Mouse (Mus musculus) liver, adult 2 months (tissue): Measurements from ENCODE around the gene Tmprss11g. TPM values are rescaled to one million over a fixed set of nuclear protein-coding genes. Genes with fewer than 3 reads are reported as not detected.

Experiments used
- DNase-seq: peaks from one replicate; pipeline ENCODE4 v3.0.0-alpha.2; 2011; ENCODE audit warnings: low read depth, low spot score; ENCODE audit errors: extremely low read depth
- H3K27ac ChIP-seq: fragments of 200-500 bp; replicated peaks from 2 replicates; pipeline ENCODE4 v1.5.1; 2012; ENCODE audit warnings: low read depth, mild to moderate bottlenecking, control low read depth, inconsistent platforms, low read length; ENCODE audit not compliant: insufficient read depth
- H3K27me3 ChIP-seq: fragments of 200-500 bp; 2 replicates; pipeline ENCODE4 v1.6.1; 2012; ENCODE audit warnings: mild to moderate bottlenecking, moderate library complexity, low read length, inconsistent platforms; ENCODE audit not compliant: control insufficient read depth, insufficient read depth
- H3K36me3 ChIP-seq: fragments of 200-500 bp; 2 replicates; pipeline ENCODE4 v1.6.1; 2012; ENCODE audit warnings: low read length, inconsistent platforms; ENCODE audit not compliant: control insufficient read depth, insufficient read depth
- H3K4me1 ChIP-seq: fragments of 200-500 bp; 2 replicates; pipeline ENCODE4 v1.6.1; 2011; ENCODE audit warnings: low read length; ENCODE audit not compliant: control insufficient read depth, insufficient read depth
- H3K4me3 ChIP-seq: fragments of 200-500 bp; 2 replicates; pipeline ENCODE4 v1.5.1; 2011; ENCODE audit warnings: low read depth, mild to moderate bottlenecking, control low read depth, low read length, moderate library complexity; ENCODE audit not compliant: insufficient read depth
- H3K79me2 ChIP-seq: fragments of 200-500 bp; 2 replicates; pipeline ENCODE4 v1.6.1; 2012; ENCODE audit warnings: inconsistent platforms, mild to moderate bottlenecking, low read length, moderate library complexity; ENCODE audit not compliant: control insufficient read depth, insufficient read depth
- H3K9ac ChIP-seq: fragments of 200-500 bp; 2 replicates; pipeline ENCODE4 v1.6.1; 2012; ENCODE audit warnings: low read depth, mild to moderate bottlenecking, control low read depth, inconsistent platforms, low read length
- CTCF ChIP-seq: fragments of 200-500 bp; IDR thresholded peaks from 2 replicates; pipeline ENCODE4 v1.5.1; 2011; ENCODE audit warnings: low read depth, low read length, control low read depth
- POLR2A ChIP-seq: fragments of 200-500 bp; IDR thresholded peaks from 2 replicates; pipeline ENCODE4 v1.6.1; 2011; ENCODE audit warnings: low read length, control low read depth; ENCODE audit not compliant: insufficient read depth; ENCODE audit errors: extremely low read depth
- WGBS: fragments of 180-500 bp; shearing (Covaris S2); methylation state at CpG from one replicate; pipeline ENCODE4 v1.1.7; 2018; 5-methylcytosine and 5-hydroxymethylcytosine counted together
- polyA plus RNA-seq: library from polyadenylated mRNA; depleted of rRNA; stranded (reverse); fragments of >200 nt; gene quantifications from 2 replicates; pipeline ENCODE4 v1.2.3, GENCODE M21; 2012; rRNA removed
- total RNA-seq: library from RNA; depleted of rRNA; stranded (reverse); fragments of >200 nt; gene quantifications from 2 replicates; pipeline ENCODE4 v1.2.3, GENCODE M21; 2014; rRNA removed

The Tmprss11g gene
- total and polyA plus RNA-seq, 2 experiments, result not detected

GRCm38 (mm10) chr5:86482562-86482961 is 35.8 kb downstream of the Tmprss11g start:
- H3K4me3 ChIP-seq, result no peak overlapping the region
- peak; percentile 42 for DNase-seq
- no peak for TF ChIP-seq POLR2A
- peak; percentile 55 for TF ChIP-seq CTCF

DNA sequence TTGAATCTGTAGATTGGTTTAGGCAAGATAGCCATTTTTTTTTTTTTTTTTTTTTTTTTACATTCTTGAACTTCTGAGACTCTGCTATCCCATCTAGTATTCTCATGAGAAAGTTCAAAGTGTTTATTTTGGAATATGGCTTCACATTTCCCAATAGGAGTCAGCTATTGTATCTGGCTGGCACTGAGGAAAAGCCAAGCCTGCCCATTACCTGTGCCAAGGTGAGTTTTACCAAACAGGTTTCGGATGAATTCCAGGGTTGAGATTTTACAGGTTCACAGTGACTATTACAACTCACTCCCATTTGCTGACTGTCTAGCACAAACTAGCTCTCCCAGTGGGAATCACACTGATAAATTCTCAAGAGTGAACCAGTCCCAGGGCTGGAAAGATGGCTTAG is 36.4 kb downstream of the Tmprss11g start:
- no peak overlapping the region for H3K27ac ChIP-seq
- H3K9ac ChIP-seq, result no peak overlapping the region
- H3K4me1 ChIP-seq, result no peaks in the 10 kb centered on the region
- H3K79me2 ChIP-seq, result no peaks in the 10 kb centered on the region
- H3K27me3 ChIP-seq, result no peaks in the 10 kb centered on the region
- no peak overlapping the region for H3K4me3 ChIP-seq
- TF ChIP-seq POLR2A (no peak), CTCF (no peak)
- no peaks in the 10 kb centered on the region for H3K36me3 ChIP-seq
- WGBS, result 61% methylated on average over 1 of the region's 1 CpGs
- DNase-seq, result no peak

More at GRCm38 (mm10) chr5:86482562-86482961, 35.8 kb downstream of the Tmprss11g start:
- H3K36me3 ChIP-seq, result no peaks in the 10 kb centered on the region
- H3K9ac ChIP-seq, result no peak overlapping the region
- no peaks in the 10 kb centered on the region for H3K27me3 ChIP-seq
- H3K79me2 ChIP-seq, result no peaks in the 10 kb centered on the region
- no peak overlapping the region for H3K27ac ChIP-seq
- no peaks in the 10 kb centered on the region for H3K4me1 ChIP-seq
- WGBS, result 51% methylated on average over 2 of the region's 2 CpGs

GRCm38 (mm10) chr5:86473859-86474258 is 44.5 kb downstream of the Tmprss11g start:
- WGBS, result 53% methylated on average over 9 of the region's 9 CpGs
- H3K4me1 ChIP-seq, result peaks cover 5% of the 10 kb centered on the region; the same call in 1 of the 2 replicates
- H3K27me3 ChIP-seq, result no peaks in the 10 kb centered on the region
- H3K36me3 ChIP-seq, result no peaks in the 10 kb centered on the region
- H3K9ac ChIP-seq, result no peak overlapping the region
- H3K27ac ChIP-seq, result no peak overlapping the region
- H3K79me2 ChIP-seq, result no peaks in the 10 kb centered on the region
- TF ChIP-seq CTCF, result no peak
- H3K4me3 ChIP-seq, result no peak overlapping the region
- DNase-seq, result peak; percentile 75

DNA sequence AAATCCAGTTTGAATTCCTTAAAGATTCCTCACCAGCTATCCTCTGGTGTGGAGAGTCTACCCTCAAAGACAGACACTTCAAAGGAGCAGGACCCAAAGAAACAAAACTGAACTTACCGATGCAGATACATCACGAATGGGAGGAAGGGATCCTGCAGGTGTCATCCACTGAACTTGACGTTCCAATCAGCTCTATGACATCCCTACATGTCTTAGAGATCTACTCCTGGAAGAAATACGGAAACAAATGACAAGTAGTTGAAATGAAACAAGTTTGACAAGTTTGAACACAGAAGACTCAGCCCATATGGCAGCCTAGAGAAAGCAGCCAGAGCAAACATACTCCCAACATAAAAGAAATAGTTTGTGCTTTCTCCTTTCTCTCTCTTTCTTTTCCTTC is 49.5 kb downstream of the Tmprss11g start, which contains the start of gene Tmprss11a:
TSS of gene Tmprss11a (minus strand) at position 101 of the 400 bp plus-strand sequence.
- Histone ChIP-seq H3K36me3 (no peaks in the 10 kb centered on the region), H3K27me3 (no peaks in the 10 kb centered on the region), H3K9ac (no peak within 1 kb of the TSS), H3K4me1 (peaks cover under 1% of the 10 kb centered on the region; the same call in 1 of the 2 replicates), H3K79me2 (no peaks in the 10 kb centered on the region), H3K27ac (no peak within 1 kb of the TSS), H3K4me3 (no peak within 1 kb of the TSS)
- no peak for TF ChIP-seq POLR2A
- no peak for TF ChIP-seq CTCF
- 64% methylated on average over 4 of the region's 4 CpGs for WGBS
- DNase-seq, result no peak

DNA sequence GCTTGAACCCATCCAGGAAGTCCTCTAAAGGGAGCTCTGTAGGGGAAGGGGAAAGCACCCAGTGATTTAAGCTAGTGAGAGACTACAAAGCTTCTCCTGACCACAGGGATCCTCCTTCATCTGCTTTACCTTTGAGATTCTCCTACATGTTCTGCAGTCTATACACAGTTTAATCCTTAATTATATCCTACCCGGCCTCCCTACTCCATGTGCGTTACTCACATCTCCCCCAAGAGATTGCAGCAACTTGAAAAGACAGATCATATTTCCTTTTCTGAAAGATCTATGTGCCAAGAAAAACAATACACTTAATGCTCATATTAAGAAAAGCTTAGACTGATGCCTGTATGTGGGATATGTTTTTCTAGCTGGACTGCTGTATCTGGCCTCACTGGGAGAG is 79.1 kb downstream of the Tmprss11g start:
- no peaks in the 10 kb centered on the region for H3K27me3 ChIP-seq
- no peaks in the 10 kb centered on the region for H3K4me1 ChIP-seq
- no peak overlapping the region for H3K27ac ChIP-seq
- H3K79me2 ChIP-seq, result no peaks in the 10 kb centered on the region
- no peak for DNase-seq
- no peak overlapping the region for H3K4me3 ChIP-seq
- 90% methylated on average over 2 of the region's 2 CpGs for WGBS
- H3K9ac ChIP-seq, result no peak overlapping the region
- TF ChIP-seq POLR2A (no peak), CTCF (no peak)
- H3K36me3 ChIP-seq, result no peaks in the 10 kb centered on the region

- H3K27ac ChIP-seq, result no peak overlapping the region
- no peaks in the 10 kb centered on the region for H3K79me2 ChIP-seq
- H3K4me3 ChIP-seq, result no peak overlapping the region
- no peak for DNase-seq
- no peaks in the 10 kb centered on the region for H3K36me3 ChIP-seq
- no peaks in the 10 kb centered on the region for H3K4me1 ChIP-seq
- no peaks in the 10 kb centered on the region for H3K27me3 ChIP-seq
- TF ChIP-seq CTCF (no peak), POLR2A (no peak)
- H3K9ac ChIP-seq, result no peak overlapping the region
Observed at GRCm38 (mm10) chr5:86438548-86438947, 79.9 kb downstream of the Tmprss11g start.

Other genes with a start within 250 kb of the Tmprss11g start
- gene Tmprss11c, start 229.3 kb downstream of the Tmprss11g start, total RNA-seq, result not detected in 2 replicates
- not detected in 2 replicates for gene Tmprss11c, start 229.3 kb downstream of the Tmprss11g start, polyA plus RNA-seq
- gene Tmprss11d, start 145.2 kb downstream of the Tmprss11g start, total RNA-seq, result not detected in 2 replicates
- gene Tmprss11d, start 145.2 kb downstream of the Tmprss11g start, polyA plus RNA-seq, result not detected in 2 replicates
- not detected in 2 replicates for gene Tmprss11a, start 49.6 kb downstream of the Tmprss11g start, total RNA-seq
- not detected in 2 replicates for gene Tmprss11a, start 49.6 kb downstream of the Tmprss11g start, polyA plus RNA-seq
- gene Tmprss11f, start 113.8 kb upstream of the Tmprss11g start, total RNA-seq, result not detected in 2 replicates
- not detected in 2 replicates for gene Tmprss11f, start 113.8 kb upstream of the Tmprss11g start, polyA plus RNA-seq
- not detected in 2 replicates for gene Tmprss11b, start 157.8 kb upstream of the Tmprss11g start, total RNA-seq
- gene Tmprss11b, start 157.8 kb upstream of the Tmprss11g start, polyA plus RNA-seq, result not detected in 2 replicates
- 0.07 TPM in 1 of 2 replicates, not detected in the other for gene Tmprss11e, start 227.2 kb upstream of the Tmprss11g start, total RNA-seq
- not detected in 2 replicates for gene Tmprss11e, start 227.2 kb upstream of the Tmprss11g start, polyA plus RNA-seq